Mouse (Mus musculus) T-helper 2 cell (primary cell): ENCODE measurements around the gene Dennd4a.

Experiments used
- in situ Hi-C: fragments of 300-600 bp; cut with MboI, MseI; formaldehyde crosslinking; loops from one replicate; pipeline ENCODE4 v1.15.1; 2025; ENCODE audit warnings: high pct_unique_total_duplicates

Gene Dennd4a

GRCm38 (mm10) chr9:64956337-64956736, 145.2 kb downstream of the Dennd4a start:
- in situ Hi-C loops: no loop called here

- in situ Hi-C loops: no loop called here
These were observed 146.1 kb downstream of the Dennd4a start for GRCm38 (mm10) chr9:64957276-64957675.

GRCm38 (mm10) chr9:64960117-64960977, 149.2 kb downstream of the Dennd4a start, which contains the start of gene Ints14:
TSS of gene Ints14 (plus strand) at chr9:64960905.
- in situ Hi-C loops: no loop called here

GRCm38 (mm10) chr9:64960978-64961320, 149.8 kb downstream of the Dennd4a start:
- in situ Hi-C loops: no loop called here
